Mouse (Mus musculus): ENCODE measurements around the gene Brap. TPM values are rescaled to one million over a fixed set of nuclear protein-coding genes. Genes with fewer than 3 reads are reported as not detected.
"Not testable (repeated sequence)": the region's sequence is repeated elsewhere in the genome, so short reads cannot be mapped to it uniquely, and the experiment has no call there.

Brap gene
- total RNA-seq, 1 experiment from 2014 or later, result 71.9 TPM

DNA sequence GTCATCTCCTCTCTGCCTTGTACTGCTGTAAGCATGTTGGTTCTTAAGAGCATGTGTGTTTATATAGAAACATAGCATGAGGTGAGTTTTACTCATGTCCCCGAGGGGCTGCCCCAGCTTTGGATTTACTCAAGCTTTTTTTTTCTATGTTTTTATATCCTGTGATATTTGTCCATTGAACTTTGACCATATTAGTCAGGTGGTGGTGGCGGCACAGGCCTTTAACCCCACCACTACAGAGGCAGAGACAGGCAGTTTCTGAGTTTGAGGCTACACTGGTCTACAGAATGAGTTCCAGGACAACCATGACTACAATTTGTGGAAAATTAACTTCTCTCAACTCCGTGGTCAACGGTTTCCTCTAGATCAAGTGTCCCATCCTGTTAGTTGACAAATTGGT is 6.7 kb downstream of the Brap start:
- ATAC-seq (replicated peaks; ENCODE audit: low read depth, poor library complexity, severe bottlenecking), result no peak

DNA sequence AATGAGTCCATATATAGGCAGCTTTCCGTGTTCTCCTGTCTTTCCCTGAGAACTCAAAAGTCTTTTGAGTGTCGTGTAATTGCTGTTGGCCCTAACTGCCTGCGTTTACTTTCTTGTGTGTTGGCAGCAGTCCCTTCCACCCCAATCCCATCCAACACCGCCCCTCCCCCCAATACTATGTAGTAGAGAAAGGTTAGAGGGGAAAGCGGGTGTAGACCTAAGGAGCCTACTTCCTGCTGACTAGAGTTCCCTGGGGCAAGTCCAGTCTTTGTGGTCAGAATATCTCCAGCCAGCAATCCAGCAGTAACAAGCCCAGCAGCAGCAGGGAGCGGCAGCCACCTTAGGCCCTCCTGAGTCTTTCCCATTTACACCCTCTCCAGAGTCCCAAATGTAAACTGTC is 8.0 kb downstream of the Brap start:
- ATAC-seq (replicated peaks; ENCODE audit: low read depth, poor library complexity, severe bottlenecking), result no peak

DNA sequence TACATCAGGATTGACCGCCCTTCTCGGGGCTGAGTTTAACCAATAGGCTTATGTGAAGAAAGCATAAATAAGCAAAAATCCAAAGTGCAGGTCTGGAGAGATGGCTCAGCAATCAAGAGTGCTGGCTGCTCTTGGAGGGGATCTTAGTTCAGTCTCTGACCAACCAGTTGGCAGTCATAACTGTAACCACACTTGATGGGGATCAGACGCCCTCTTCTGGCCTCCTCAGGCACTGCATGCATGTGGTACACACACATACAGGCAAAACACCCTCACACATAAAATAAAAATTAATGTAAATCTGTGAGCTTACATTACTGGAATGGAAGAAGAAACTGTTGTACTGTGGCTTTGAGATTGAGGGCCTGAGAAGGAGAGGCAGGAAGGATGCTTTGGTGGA is 10.0 kb downstream of the Brap start:
- 0 out of 2 replicates have a peak, but pooled peaks have one; percentile 36 for ATAC-seq (replicated peaks; ENCODE audit: low read depth, poor library complexity, severe bottlenecking)

DNA sequence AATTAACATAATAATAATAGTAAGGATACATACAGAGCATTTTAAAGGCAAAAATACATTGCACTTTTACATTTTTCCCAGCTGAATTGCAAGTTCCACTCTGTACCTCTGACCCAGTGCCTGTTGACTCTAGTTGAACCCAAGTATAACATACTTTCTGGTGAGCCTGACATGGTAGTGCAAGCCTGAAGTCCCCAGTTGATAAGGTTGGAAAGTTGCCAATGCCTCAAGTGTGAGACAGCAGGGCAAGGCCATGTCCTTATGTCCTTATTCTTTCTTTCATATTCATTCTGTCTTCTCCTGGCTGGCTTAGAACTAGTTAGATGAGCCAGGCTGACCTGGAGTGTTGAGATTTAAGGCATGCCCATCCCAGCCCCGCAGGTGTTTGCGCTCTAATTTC is 21.9 kb downstream of the Brap start:
- ATAC-seq (replicated peaks; ENCODE audit: low read depth, poor library complexity, severe bottlenecking), result no peak

DNA sequence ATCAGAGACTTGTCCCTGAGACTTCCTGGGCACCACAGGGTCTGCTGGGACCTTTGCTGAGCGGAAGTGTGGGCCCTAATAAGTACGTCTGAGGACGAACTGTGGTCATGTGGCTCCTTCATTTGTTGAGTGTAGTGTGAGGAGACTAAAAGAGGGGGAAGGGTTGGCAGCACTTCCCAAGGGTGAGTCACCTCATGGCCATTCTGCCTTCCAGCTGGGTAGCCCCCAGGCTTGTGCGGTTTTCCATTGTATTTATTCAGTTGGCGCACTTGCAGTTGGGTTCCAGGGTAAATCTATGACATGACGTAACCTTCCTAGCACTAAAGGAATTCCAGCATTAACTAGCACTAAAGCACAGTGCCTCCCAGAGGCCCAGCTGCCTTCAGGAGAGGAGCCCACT is 25.1 kb downstream of the Brap start:
- no peak for ATAC-seq (replicated peaks; ENCODE audit: low read depth, poor library complexity, severe bottlenecking)

DNA sequence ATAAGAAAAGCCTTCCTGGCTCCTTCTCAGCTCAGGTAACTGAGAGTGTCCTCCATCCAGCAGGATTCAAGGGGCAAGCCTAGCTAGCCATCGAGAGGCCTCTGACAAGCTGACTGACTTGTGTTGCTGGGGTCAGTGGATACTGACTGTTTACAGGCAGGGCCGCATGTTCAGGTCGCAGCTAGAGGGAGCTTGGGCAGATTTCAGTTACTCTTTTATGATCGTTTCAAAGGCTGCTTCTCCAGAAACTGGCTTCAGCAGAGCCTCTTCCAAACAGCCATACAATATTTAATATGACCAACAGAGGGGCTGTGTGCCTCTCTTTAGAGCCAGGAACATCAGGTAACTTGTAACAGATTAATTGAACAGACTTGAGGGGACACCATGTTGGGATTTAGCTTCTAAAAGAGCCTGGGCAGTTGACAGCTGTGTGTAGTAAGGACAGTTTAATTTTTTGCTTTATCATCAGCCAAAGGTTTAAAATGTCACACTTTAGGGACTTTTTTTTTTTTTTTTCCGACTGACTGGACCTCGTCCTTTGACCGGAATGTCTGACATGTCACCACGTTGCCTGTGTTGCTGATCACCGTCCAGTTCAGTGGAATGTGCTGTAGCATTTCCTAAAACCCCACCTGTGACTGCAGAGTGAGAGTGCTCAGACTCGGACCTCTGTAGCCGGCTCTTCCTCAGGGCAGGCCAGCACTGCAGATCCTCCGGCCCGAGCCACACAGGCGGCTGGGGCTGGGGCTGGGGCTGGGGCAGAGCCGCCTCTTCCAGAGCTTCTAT is 25.9 kb downstream of the Brap start:
- no peak for ATAC-seq (replicated peaks; ENCODE audit: low read depth, poor library complexity, severe bottlenecking)

DNA sequence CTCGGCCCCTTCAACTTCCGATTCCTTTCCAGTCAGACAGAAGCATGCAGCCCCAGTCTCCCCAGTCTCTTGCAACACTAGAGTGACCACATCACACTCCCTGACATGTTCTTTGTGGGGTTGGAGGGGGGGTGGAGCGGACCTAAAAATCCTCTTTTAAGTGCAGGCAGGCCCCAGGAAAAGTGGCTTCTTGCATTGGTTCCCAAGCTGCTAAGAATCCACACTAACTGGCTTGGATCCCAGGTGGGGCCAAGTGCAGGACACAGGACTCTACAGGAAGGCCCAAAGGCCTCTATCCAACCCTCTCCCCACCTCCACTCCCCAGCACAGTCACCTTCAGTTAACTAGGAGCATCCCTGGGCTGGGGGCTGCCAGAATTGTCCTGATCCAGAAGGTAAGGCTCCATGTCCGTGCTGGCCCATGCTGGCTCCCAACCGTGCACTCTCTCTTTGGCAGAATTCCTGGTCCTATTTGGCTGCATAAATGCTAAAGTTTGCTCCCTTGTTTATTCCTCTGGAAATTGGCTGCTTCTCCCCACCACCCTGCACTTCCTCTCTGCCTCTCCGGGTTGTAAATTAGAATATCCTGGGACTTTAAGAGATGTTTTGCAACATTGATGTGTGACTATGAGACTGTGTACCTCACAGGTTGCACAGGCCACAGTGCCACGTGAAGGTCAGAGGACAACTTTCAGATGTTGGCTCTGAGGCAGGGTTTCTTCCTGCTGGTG is 30.3 kb downstream of the Brap start:
- no peak for ATAC-seq (replicated peaks; ENCODE audit: low read depth, poor library complexity, severe bottlenecking)

DNA sequence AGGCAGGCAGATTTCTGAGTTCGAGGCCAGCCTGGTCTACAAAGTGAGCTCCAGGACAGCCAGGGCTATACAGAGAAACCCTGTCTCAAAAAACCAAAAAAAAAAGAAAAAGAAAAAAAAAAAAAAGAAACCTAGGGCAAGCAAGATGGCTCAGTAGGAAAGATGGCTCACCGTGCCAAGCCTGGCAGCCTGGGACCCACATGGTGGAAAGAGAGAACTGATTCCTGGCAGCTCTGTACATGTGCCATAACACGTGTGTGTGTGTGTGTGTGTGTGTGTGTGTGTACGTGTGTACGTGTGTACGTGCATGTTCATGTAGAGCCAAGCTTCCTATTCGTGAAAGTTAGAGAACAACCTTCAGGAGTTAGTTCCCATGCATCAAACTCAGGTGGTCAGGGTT is 31.1 kb downstream of the Brap start:
- ATAC-seq (replicated peaks; ENCODE audit: low read depth, poor library complexity, severe bottlenecking), result not testable (repeated sequence)

DNA sequence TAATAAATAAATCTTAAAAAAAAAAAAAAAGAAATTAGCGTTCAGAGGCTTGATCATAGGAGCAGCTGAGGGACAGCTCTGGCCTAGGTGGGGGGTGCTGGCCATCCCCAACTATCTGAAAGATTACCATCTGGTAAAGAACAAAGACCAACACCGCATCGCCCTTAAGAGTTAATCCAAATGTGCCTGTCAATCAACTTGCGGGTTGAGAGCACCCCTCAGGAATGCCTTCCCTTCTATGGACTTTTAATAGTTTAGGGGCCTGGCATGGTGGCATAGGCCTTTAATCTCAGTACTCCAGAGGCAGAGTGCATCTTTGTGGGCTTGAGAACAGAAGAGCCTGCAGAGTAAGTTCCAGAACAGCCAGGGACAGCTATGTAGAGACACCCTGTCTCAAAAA is 32.5 kb downstream of the Brap start:
- ATAC-seq (replicated peaks; ENCODE audit: low read depth, poor library complexity, severe bottlenecking), result no peak

DNA sequence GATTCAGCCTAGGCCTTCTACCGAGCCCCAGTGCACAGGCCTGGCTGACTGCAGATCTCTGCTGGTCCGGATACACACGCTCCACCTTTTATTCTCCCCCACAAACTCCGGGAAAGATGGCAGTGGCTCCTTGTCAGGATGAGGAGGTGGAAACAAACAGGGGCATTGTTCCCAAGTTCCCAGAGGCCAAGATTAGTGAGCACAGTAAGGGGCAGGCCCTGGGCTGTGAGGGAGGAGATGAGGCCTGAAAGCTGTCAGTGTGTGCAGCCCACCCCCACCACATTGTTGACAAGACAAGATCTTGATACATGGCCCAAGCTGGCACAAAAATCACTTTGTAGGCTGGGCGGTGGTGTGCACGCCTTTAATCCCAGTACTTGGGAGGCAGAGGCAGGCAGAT is 36.4 kb downstream of the Brap start:
- ATAC-seq (replicated peaks; ENCODE audit: low read depth, poor library complexity, severe bottlenecking), result no peak

DNA sequence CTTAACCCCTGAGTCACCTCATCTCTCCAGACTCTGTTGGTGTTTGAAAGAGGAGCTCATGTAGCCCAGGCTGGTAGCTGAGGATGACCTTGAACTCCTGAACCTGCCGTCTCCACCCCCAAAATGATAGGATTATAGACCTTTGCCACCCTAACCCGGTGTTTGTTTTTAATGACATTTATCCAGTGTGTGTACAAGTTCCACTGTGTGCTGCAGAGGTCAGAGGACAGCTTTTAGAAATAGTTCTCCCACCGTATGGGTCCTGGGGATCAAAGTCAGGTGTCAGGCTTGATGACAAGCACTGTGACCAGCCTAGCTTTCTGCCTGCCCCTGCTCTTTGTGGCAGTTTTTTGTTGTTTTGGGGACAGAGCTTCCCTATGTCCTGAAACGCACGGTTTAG is 39.5 kb downstream of the Brap start:
- no peak for ATAC-seq (replicated peaks; ENCODE audit: low read depth, poor library complexity, severe bottlenecking)

DNA sequence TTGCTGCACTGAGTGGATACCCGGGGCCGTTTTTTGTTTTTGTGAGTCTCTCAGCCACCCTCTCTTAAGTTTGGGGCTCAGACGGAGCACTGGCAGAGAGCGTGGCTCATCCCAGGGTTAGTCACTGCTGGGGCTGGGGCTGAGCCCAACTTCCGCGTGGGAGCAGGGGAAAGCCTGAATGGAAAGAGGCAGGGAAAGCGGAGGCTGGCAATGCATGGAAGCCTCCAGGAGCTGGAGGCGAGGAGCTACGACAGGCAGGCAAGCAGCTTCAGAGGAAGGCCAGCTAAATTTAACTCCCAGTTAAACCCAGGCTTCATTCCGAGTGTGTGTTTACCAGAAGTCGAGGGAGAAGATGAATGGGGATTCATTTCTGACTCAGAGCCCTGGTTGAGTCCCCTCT is 40.1 kb downstream of the Brap start:
- ATAC-seq (replicated peaks; ENCODE audit: low read depth, poor library complexity, severe bottlenecking), result no peak

DNA sequence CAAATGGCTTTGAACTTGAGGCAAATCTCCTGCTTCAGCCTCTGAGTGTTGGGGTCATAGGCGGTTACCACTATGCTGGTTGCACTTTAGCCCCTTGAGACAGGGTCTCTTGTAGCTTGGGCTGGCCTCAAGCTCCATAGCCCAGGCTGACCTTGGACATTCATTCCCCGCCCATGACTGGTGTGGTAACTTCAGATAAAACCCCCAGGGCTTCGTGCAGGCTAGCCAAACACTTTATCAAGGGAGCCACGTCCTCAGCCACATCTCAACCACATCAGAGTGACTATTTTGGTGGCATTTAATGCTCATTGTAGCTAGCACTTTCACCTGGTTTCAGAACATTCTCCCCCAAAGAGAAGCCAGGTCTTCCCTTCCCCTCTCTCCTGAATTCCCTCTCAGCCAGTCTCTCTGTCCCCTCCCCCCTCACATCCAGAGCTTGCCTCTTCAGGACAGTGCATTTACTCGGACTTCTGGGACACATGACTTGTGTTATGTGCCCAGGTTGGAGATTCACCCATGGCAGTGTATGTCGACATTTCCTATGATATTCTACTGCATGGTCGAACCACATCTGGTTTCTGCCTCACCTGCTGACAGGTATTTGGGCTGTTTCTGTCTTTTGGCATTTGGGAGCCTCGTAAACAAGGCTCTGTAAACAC is 40.9 kb downstream of the Brap start:
- peak; percentile 72 for ATAC-seq (replicated peaks; ENCODE audit: low read depth, poor library complexity, severe bottlenecking)

DNA sequence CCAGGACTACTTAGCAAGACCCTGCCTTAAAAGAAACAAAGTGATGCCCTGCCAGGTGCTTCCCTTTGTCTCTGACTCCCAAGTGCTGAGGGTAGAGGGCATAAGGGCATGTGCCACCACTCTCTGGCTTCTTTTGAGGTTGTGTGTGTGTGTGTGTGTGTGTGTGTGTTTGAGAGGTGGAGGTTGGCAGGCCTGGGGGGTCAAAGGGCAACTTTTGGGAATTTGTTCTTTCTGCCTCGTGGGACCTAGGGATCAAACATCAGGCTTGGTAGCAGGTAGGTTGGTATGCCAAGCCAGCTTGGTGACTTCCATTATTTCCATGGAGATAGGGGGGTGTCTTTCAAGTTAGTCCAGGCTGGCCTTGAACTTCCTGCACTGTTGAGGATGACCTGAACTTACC is 43.0 kb downstream of the Brap start:
- ATAC-seq (replicated peaks; ENCODE audit: low read depth, poor library complexity, severe bottlenecking), result no peak

DNA sequence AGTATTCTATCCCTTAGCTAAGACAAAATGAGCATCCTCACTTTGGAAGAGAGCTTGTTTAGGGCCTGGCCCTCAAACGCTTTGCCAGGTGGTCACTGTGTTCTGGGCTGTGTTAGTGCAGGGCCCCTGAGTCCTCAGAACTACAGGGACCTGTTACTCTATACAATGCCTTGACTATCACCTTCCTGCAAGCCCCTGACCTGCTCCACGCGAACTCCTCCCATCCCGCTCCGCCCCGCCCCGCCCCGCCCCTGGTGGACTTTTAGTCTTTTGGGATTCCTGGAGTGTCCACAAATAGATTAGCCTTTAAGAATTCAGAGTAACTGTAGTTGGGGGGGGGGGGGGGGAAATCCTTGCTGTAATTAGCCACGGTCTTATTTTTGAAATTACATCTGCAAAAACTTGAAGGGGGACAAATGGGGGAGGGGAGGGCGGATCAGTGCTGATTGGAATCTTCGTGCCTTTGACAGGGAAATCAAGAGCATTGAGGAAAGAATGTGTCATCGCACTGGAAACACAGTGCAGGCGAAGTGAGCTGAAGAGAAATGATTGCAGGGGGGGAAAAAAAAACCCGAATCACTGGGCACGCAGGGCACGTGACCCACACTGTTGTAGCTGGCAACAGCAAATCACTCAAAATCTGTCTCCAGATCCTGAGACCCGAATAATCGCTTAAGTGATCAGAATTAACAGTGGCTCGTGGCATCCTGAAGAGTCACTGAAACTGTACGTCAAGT is 44.3 kb downstream of the Brap start:
- no peak for ATAC-seq (replicated peaks; ENCODE audit: low read depth, poor library complexity, severe bottlenecking)

DNA sequence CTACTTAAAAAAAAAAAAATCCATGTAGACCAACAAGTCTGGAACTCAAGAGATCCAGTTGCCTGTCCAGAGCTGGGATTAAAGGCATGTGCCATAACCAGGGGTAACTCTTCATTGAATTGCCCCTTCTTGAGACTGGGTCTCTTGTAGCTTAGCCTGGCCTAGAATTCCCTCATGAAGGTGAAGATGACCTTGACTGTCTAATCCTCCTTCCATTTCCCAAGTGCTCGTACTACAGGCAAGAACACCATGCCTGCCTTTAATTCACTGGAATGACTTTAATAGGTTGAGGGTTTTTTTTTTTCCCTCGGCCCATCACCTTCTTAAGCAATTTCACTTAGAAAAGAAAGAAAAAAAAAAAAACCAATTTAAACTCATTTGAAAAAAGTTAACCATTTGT is 50.0 kb downstream of the Brap start:
- no peak for ATAC-seq (replicated peaks; ENCODE audit: low read depth, poor library complexity, severe bottlenecking)

DNA sequence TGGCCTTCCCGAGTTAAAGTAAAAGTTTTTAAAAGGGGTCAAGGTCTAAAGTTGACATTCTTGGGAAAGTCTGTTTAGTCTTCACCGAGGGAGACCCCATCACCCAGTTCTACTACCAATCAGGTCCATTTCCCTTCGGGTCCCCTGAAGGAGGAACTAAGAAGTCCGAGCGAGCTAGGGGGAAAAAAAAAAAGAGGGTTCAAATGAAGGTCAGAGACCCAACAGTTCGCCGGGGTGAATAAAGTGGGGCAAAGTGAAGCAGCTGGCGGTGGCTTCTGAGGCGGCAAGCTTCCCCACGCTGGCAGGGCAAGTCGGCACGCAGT is 50.4 kb downstream of the Brap start:
- ATAC-seq (replicated peaks; ENCODE audit: low read depth, poor library complexity, severe bottlenecking), result peak; percentile 48

DNA sequence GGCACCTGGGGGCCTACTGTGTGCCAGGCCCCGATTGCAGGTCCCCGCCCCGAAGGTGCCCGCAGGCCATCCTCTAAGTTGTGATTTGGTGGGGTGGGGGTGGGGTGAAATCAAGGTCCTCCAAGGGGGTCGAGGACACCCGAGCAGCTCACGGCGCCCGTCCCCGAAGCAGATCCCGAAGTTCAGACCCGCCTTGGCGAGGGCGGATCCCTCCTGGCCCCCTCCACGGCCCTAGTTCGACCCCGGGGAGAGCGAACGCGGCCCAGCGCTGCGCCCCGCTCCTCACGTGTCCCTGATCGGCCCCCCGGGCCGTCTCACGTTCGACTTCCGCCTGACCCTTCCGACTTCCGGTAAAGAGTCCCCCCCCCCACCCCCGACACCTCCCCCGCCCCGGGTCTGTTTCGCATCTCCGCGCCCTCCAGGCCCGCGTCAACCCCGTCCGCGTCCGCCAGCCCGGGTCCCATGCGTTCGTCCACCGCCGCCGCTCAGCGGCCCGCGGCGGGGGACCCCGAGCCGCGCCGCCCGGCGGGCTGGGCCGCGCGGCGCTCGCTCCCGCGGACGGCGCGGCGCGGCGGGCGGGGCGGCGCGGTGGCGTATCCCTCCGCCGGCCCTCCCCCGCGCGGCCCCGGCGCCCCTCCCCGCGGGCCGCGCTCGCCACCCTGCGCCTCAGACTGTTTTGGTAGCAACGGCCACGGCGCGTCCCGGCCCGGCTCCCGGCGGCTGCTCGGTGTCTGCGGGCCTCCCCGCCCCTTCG is 51.0 kb downstream of the Brap start, which contains the start of gene Atxn2:
Gene Atxn2, plus strand, starts transcription at position 164 of the 754 bp plus-strand sequence.
- ATAC-seq (replicated peaks; ENCODE audit: low read depth, poor library complexity, severe bottlenecking), result peak; percentile 73

DNA sequence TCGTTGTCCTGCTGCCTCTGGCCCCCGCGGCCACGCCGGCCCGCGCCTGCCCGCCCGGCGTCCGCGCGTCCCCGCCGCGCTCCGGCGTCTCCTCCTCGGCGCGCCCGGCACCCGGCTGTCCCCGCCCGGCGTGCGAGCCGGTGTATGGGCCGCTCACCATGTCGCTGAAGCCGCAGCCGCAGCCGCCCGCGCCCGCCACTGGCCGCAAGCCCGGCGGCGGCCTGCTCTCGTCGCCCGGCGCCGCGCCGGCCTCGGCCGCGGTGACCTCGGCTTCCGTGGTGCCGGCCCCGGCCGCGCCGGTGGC is 51.5 kb downstream of the Brap start:
- ATAC-seq (replicated peaks; ENCODE audit: low read depth, poor library complexity, severe bottlenecking), result no peak
